Mouse (Mus musculus): ENCODE results near the gene Mrpl35. TPM values are rescaled to one million over a fixed set of nuclear protein-coding genes. Genes with fewer than 3 reads are reported as not detected.

The Mrpl35 gene
- polyA plus RNA-seq, 1 experiment, result 3.6 TPM

DNA sequence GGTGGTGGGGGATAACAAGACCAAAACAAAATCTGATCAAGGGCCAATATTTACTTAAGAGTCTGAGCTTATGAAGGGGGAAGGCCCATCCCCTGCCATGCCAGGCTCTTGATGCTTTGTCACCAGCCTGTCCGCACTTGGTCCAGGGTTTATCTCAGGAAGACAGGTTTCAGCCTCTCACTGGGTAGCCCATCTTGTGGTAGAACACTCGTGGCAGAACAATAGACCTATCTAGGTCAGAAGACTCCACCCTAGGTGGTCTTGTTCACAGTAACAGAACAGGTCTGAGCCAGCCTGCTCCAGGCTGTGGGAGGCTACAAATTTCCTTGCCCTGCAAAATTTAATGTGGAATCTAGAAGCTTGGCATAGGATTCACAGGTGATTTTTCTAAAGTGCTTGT, 10.0 kb upstream of the Mrpl35 start:
- 74% methylated on average over 2 of the region's 2 CpGs for WGBS
- no peak overlapping the region for H3K4me3 ChIP-seq (ENCODE audit: extremely low read depth, insufficient read depth, insufficient read length)
- 0 out of 2 replicates have a peak, but pooled peaks cover 1% of the 10 kb centered on the region for H3K36me3 ChIP-seq (ENCODE audit: control insufficient read depth, insufficient read depth, low read length)
- no peak overlapping the region for H3K27ac ChIP-seq (ENCODE audit: insufficient read depth, low read length)
- no peaks in the 10 kb centered on the region for H3K27me3 ChIP-seq (ENCODE audit: control insufficient read depth, insufficient read depth, low read length)
- TF ChIP-seq POLR2A (IDR thresholded peaks at IDR 0.05; ENCODE audit: low read depth, low read length) (no peak), CTCF (IDR thresholded peaks at IDR 0.05; ENCODE audit: extremely low read depth, insufficient read depth, insufficient read length, insufficient replicate concordance) (no peak)
- no peak for DNase-seq (ENCODE audit: low read depth in 1 of 2, low spot score in 2 of 2)
- no peaks in the 10 kb centered on the region for H3K4me1 ChIP-seq (ENCODE audit: control insufficient read depth, insufficient read depth, insufficient read length)

DNA sequence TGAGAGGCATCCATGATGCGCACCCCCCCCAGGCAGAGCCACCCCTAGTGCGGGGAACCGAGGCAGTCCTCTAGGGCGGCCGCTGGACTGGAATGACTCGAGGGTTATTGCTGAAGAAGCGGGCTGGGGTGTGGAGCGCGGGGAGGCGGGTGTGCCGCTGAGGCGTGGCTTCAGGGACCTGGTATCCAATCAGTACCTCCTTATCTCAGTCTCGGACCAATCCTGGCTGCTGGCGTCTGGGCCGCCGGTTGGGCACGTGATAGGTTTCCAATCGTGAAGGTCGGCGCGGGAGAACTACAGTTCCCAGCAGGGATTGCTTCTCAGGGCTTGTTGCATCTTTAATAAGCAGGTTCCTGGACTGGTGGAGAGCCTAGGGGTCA, 4.8 kb upstream of the Mrpl35 start:
- peak overlapping the region; percentile 87 for H3K27ac ChIP-seq (ENCODE audit: insufficient read depth, low read length)
- WGBS, result 0% methylated on average over 21 of the region's 21 CpGs
- TF ChIP-seq CTCF (IDR thresholded peaks at IDR 0.05; ENCODE audit: extremely low read depth, insufficient read depth, insufficient read length, insufficient replicate concordance), result no peak
- no peak for TF ChIP-seq POLR2A (IDR thresholded peaks at IDR 0.05; ENCODE audit: low read depth, low read length)
- DNase-seq (ENCODE audit: low read depth in 1 of 2, low spot score in 2 of 2), result peak; percentile 92
- H3K4me1 ChIP-seq (ENCODE audit: control insufficient read depth, insufficient read depth, insufficient read length), result no peaks in the 10 kb centered on the region
- 0 out of 2 replicates have a peak, but pooled peaks cover 1% of the 10 kb centered on the region for H3K36me3 ChIP-seq (ENCODE audit: control insufficient read depth, insufficient read depth, low read length)
- H3K27me3 ChIP-seq (ENCODE audit: control insufficient read depth, insufficient read depth, low read length), result no peaks in the 10 kb centered on the region
- peak overlapping the region; percentile 88 for H3K4me3 ChIP-seq (ENCODE audit: extremely low read depth, insufficient read depth, insufficient read length)

DNA sequence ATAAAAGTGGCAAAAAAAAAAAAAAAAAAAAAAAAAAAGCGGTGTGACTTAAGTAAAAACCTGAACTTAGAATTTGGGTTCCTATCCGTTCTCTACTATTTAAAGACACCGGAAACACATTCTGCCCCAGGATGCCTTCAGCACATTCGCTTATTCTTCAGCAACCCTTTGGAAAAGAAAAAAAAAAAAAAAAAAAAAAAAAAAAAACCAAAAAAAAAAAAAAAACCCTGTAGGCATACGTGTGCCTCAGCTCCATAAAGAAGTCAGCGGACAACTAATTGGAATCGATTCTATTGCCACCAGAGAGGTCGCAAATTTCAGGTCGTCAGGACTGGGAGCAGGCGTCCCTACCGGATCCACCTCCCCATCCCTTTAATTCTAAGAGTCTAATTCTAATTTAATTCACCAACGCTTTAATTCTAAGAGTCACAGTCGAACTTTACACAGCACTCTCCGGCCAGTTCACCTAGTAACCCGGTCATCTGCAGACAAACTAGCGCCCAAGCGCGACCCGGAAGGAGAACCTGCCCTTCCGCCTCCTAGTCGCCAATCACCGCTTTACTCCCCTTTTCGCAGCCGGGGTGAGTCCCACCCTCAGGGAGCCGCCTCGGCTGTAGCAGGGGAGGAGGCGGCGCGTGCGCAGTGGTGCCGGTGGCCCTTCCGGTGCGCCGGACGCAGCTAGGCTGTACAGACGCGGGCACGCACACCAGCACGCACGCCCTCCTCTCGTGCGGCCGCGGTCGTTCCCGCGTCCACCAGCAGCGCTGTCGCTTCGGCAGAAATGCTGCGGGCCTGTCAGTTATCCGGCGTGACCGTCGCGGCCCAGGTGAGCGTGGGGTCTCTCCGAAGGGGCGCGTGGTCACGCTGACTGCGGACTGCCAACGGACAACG, 4.2 kb upstream of the Mrpl35 start, which contains the start of gene Immt:
TSS of gene Immt (plus strand) at position 642 of the 891 bp plus-strand sequence.
- Histone ChIP-seq H3K27ac (ENCODE audit: insufficient read depth, low read length) (peak within 1 kb of the TSS; percentile 87), H3K4me1 (ENCODE audit: control insufficient read depth, insufficient read depth, insufficient read length) (no peaks in the 10 kb centered on the region), H3K36me3 (ENCODE audit: control insufficient read depth, insufficient read depth, low read length) (no peaks in the 10 kb centered on the region), H3K27me3 (ENCODE audit: control insufficient read depth, insufficient read depth, low read length) (no peaks in the 10 kb centered on the region), H3K4me3 (ENCODE audit: extremely low read depth, insufficient read depth, insufficient read length) (peak within 1 kb of the TSS; percentile 88)
- under 1% methylated on average over 64 of the region's 64 CpGs for WGBS
- TF ChIP-seq POLR2A (IDR thresholded peaks at IDR 0.05; ENCODE audit: low read depth, low read length) (peak; percentile 68), CTCF (IDR thresholded peaks at IDR 0.05; ENCODE audit: extremely low read depth, insufficient read depth, insufficient read length, insufficient replicate concordance) (no peak)
- peak; percentile 88 to 96 for DNase-seq (ENCODE audit: low read depth in 1 of 2, low spot score in 2 of 2)

DNA sequence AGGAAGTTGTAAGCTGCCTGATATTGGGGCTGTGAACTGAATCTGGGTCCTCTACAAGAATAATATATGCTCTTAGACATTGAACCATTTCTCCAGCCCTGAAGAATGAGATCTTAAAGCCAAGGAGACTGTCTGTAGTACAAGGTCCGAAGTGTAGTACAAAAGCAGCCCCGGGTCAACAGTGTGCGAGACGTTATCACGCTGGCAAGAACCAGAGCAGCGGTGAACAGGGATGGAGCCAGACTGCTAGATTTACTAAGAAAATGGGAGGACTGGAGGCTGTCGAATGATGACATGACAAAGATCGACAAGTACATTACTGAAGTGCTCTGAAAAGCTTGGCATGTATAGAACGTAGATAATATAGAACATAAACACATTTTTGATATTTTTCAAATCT, 3.0 kb upstream of the Mrpl35 start:
- Histone ChIP-seq H3K27me3 (ENCODE audit: control insufficient read depth, insufficient read depth, low read length) (no peaks in the 10 kb centered on the region), H3K27ac (ENCODE audit: insufficient read depth, low read length) (no peak overlapping the region), H3K4me1 (ENCODE audit: control insufficient read depth, insufficient read depth, insufficient read length) (no peaks in the 10 kb centered on the region), H3K36me3 (ENCODE audit: control insufficient read depth, insufficient read depth, low read length) (no peaks in the 10 kb centered on the region), H3K4me3 (ENCODE audit: extremely low read depth, insufficient read depth, insufficient read length) (no peak overlapping the region)
- DNase-seq (ENCODE audit: low read depth in 1 of 2, low spot score in 2 of 2), result no peak
- WGBS, result 92% methylated on average over 9 of the region's 9 CpGs
- TF ChIP-seq POLR2A (IDR thresholded peaks at IDR 0.05; ENCODE audit: low read depth, low read length), result no peak
- TF ChIP-seq CTCF (IDR thresholded peaks at IDR 0.05; ENCODE audit: extremely low read depth, insufficient read depth, insufficient read length, insufficient replicate concordance), result no peak

DNA sequence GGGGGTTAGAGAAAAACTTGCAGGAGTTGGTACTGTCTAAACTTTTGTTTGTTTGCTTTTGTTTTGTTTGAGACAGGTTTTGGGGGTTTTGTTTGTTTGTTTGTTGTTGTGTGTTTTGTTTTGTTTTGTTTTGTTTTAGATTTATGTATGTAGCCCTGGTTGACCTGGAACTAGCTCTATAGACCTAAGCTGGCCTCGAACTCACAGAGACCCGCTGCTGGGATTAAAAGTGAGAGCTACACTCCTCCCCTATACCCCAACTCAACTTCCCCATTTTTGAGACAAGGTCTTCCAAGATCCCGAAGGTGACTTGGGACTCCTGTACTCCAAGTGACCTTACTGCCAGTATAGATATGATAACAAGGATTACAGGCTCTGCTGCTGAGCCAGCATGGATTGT, 2.8 kb downstream of the Mrpl35 start:
- no peak for DNase-seq (ENCODE audit: low read depth in 1 of 2, low spot score in 2 of 2)
- TF ChIP-seq CTCF (IDR thresholded peaks at IDR 0.05; ENCODE audit: extremely low read depth, insufficient read depth, insufficient read length, insufficient replicate concordance) (no peak), POLR2A (IDR thresholded peaks at IDR 0.05; ENCODE audit: low read depth, low read length) (no peak)
- H3K4me1 ChIP-seq (ENCODE audit: control insufficient read depth, insufficient read depth, insufficient read length), result peaks cover 5% of the 10 kb centered on the region; the same call in 1 of the 2 replicates
- WGBS, result 13% methylated on average over 3 of the region's 3 CpGs
- H3K36me3 ChIP-seq (ENCODE audit: control insufficient read depth, insufficient read depth, low read length), result no peaks in the 10 kb centered on the region
- peak overlapping the region; percentile 92; the same call in 1 of the 2 replicates for H3K4me3 ChIP-seq (ENCODE audit: extremely low read depth, insufficient read depth, insufficient read length)
- no peaks in the 10 kb centered on the region for H3K27me3 ChIP-seq (ENCODE audit: control insufficient read depth, insufficient read depth, low read length)
- no peak overlapping the region for H3K27ac ChIP-seq (ENCODE audit: insufficient read depth, low read length)

DNA sequence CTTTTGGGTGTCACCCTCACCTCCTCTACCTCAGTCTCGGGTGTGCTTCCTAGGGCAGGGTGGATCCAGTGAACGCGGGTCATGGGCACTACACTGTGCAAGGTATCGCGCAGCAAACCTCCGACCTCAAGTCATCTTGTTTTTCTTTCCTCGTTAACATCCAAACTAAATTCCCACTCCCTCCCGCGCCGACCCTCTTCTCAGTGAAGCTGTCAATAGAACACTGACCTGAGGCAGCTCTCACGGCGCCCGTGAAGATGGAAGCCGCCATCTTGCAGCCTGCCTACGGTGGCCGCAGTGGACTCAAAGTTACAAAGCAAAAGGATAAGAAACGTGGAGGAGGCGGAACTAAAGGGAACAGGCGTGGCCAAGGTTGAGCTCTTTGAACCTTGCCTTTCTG, 3.3 kb downstream of the Mrpl35 start:
- under 1% methylated on average over 19 of the region's 19 CpGs for WGBS
- no peaks in the 10 kb centered on the region for H3K36me3 ChIP-seq (ENCODE audit: control insufficient read depth, insufficient read depth, low read length)
- H3K27ac ChIP-seq (ENCODE audit: insufficient read depth, low read length), result no peak overlapping the region
- no peaks in the 10 kb centered on the region for H3K27me3 ChIP-seq (ENCODE audit: control insufficient read depth, insufficient read depth, low read length)
- peak; percentile 65; the same call in 1 of the 2 replicates for TF ChIP-seq POLR2A (IDR thresholded peaks at IDR 0.05; ENCODE audit: low read depth, low read length)
- no peak for TF ChIP-seq CTCF (IDR thresholded peaks at IDR 0.05; ENCODE audit: extremely low read depth, insufficient read depth, insufficient read length, insufficient replicate concordance)
- peak; percentile 79 to 89 for DNase-seq (ENCODE audit: low read depth in 1 of 2, low spot score in 2 of 2)
- H3K4me1 ChIP-seq (ENCODE audit: control insufficient read depth, insufficient read depth, insufficient read length), result peaks cover 5% of the 10 kb centered on the region; the same call in 1 of the 2 replicates
- peak overlapping the region; percentile 92 for H3K4me3 ChIP-seq (ENCODE audit: extremely low read depth, insufficient read depth, insufficient read length)

DNA sequence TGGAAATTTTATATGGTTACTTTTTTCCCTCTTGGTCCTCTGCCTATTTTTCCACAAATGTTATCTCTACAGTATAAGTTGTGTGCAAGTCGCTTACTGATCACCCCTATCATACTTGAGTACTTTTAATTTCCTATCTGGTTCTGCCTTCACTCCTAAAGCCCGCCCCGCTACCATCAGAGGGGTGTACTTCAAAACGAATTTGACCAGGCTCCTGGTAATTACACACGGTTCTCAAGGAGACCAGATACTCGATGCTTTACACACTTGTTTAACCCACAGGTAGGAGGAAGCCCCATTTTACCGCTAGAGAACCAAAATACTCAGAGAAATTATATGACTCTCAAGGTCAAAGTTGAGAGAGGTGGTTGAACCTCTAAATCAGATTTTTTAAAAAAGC, 3.7 kb downstream of the Mrpl35 start:
- no peak overlapping the region for H3K27ac ChIP-seq (ENCODE audit: insufficient read depth, low read length)
- H3K4me3 ChIP-seq (ENCODE audit: extremely low read depth, insufficient read depth, insufficient read length), result peak overlapping the region; percentile 92
- no peak for DNase-seq (ENCODE audit: low read depth in 1 of 2, low spot score in 2 of 2)
- peaks cover 2% of the 10 kb centered on the region for H3K36me3 ChIP-seq (ENCODE audit: control insufficient read depth, insufficient read depth, low read length)
- no peaks in the 10 kb centered on the region for H3K27me3 ChIP-seq (ENCODE audit: control insufficient read depth, insufficient read depth, low read length)
- 2% methylated on average over 7 of the region's 7 CpGs for WGBS
- TF ChIP-seq POLR2A (IDR thresholded peaks at IDR 0.05; ENCODE audit: low read depth, low read length) (no peak), CTCF (IDR thresholded peaks at IDR 0.05; ENCODE audit: extremely low read depth, insufficient read depth, insufficient read length, insufficient replicate concordance) (no peak)
- H3K4me1 ChIP-seq (ENCODE audit: control insufficient read depth, insufficient read depth, insufficient read length), result peaks cover 5% of the 10 kb centered on the region; the same call in 1 of the 2 replicates
